Mouse (Mus musculus) kidney, embryonic 16.5 days (tissue): Measurements from ENCODE around the gene Arhgap35. TPM values are rescaled to one million over a fixed set of nuclear protein-coding genes. Genes with fewer than 3 reads are reported as not detected.

Experiments used
- ATAC-seq: fragments of 200-750 bp; cut with Nextera tagmentation; 2 replicates; pipeline ENCODE4 v1.8.0; 2017; ENCODE audit warnings: moderate TSS enrichment; ENCODE audit not compliant: low FRiP score, low TSS enrichment
- H3K27ac ChIP-seq: fragments of 300-500 bp; sonication (generic); 2 replicates; pipeline ENCODE4 v1.5.1; 2014; ENCODE audit warnings: low read length
- H3K27me3 ChIP-seq: fragments of 300-500 bp; sonication (generic); 2 replicates; pipeline ENCODE4 v1.6.1; 2014; ENCODE audit warnings: low read length, control low read depth, mixed read lengths; ENCODE audit not compliant: insufficient read depth
- H3K36me3 ChIP-seq: fragments of 300-500 bp; sonication (generic); 2 replicates; pipeline ENCODE4 v1.6.1; 2014; ENCODE audit warnings: low read length, control low read depth, mixed read lengths; ENCODE audit not compliant: insufficient read depth
- H3K4me1 ChIP-seq: fragments of 300-500 bp; sonication (generic); 2 replicates; pipeline ENCODE4 v1.6.1; 2014; ENCODE audit warnings: low read length, control low read depth, mixed read lengths; ENCODE audit not compliant: insufficient read depth
- H3K4me2 ChIP-seq: fragments of 300-500 bp; sonication (generic); replicated peaks from 2 replicates; pipeline ENCODE4 v1.6.1; 2014; ENCODE audit warnings: low read depth, low read length
- H3K4me3 ChIP-seq: fragments of 300-500 bp; sonication (generic); 2 replicates; pipeline ENCODE4 v1.5.1; 2014; ENCODE audit warnings: mild to moderate bottlenecking, low read length
- H3K9ac ChIP-seq: fragments of 300-500 bp; sonication (generic); replicated peaks from 2 replicates; pipeline ENCODE4 v1.6.1; 2014; ENCODE audit warnings: low read length
- H3K9me3 ChIP-seq: fragments of 300-500 bp; sonication (generic); 2 replicates; pipeline ENCODE4 v1.6.1; 2016; ENCODE audit warnings: low read length, control low read depth
- WGBS: fragments of 180-500 bp; shearing (Covaris S2); extraction: QIAGEN DNeasy Blood & Tissue Kit; methylation state at CpG from one replicate; pipeline ENCODE4 v1.1.7; 2014; 5-methylcytosine and 5-hydroxymethylcytosine counted together
- polyA plus RNA-seq: library from polyadenylated mRNA; unstranded; fragments of >200 nt; fragmentation: Nextera tagmentation; extraction: Ambion mirVana; gene quantifications from 2 replicates; pipeline ENCODE4 v1.2.1, GENCODE M21; 2015

Arhgap35 gene
- polyA plus RNA-seq, 1 experiment from 2014 or later = 17.3 TPM

DNA sequence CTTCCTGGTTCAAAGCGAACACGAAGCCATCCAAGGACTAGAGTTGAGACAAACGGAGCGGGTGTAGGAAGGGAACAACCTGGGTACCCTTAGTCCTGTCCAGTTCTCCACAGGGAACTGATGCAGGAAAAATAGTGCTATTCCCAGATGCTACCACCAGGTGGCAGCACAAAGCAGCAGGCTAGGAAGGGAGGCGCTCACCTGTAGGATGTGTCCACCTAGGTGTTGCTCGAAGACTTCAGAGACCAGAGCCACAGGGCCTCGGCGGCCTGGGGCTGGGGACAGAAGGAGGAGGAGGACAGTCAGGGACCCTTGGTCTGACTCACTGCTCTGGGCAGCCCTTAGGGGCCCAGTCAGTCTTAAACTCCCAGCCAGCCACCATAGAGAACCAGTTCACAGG, 149.6 kb downstream of the Arhgap35 start:
- Histone ChIP-seq H3K9me3 (no peaks in the 10 kb centered on the region), H3K4me2 (no peak overlapping the region), H3K36me3 (no peaks in the 10 kb centered on the region), H3K27me3 (peaks cover 4% of the 10 kb centered on the region; the same call in 1 of the 2 replicates), H3K9ac (no peak overlapping the region), H3K27ac (no peak overlapping the region), H3K4me1 (no peaks in the 10 kb centered on the region), H3K4me3 (no peak overlapping the region)
- no peak; the same call in 1 of the 2 replicates for ATAC-seq
- 10% methylated on average over 8 of the region's 8 CpGs for WGBS

DNA sequence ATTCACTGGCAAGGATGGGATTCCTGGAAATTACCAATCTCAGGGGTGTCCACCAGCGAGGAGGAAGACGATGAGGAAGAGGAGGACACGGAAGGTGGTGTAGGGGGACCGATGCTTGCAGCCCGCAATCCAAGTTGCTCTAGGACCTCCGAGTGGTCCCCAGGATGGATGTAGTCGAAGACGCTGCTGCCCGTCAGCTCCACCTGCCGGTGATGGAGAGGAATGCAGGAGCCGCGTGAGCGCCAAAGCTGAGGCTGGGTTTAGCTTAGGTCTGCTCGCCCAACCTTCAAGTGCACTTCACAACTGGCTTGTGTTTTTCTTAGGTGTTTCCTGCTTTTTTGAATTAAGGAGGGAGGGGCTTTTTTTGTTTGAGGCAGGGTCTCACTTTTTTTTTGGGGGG, 151.6 kb downstream of the Arhgap35 start:
- peaks cover 4% of the 10 kb centered on the region; the same call in 1 of the 2 replicates for H3K27me3 ChIP-seq
- H3K4me1 ChIP-seq = no peaks in the 10 kb centered on the region
- ATAC-seq = 0 out of 2 replicates have a peak, but pooled peaks have one; percentile 67
- H3K36me3 ChIP-seq = no peaks in the 10 kb centered on the region
- H3K9me3 ChIP-seq = no peaks in the 10 kb centered on the region
- no peak overlapping the region for H3K9ac ChIP-seq
- no peak overlapping the region for H3K4me3 ChIP-seq
- 2% methylated on average over 14 of the region's 14 CpGs for WGBS
- no peak overlapping the region for H3K27ac ChIP-seq
- no peak overlapping the region for H3K4me2 ChIP-seq

DNA sequence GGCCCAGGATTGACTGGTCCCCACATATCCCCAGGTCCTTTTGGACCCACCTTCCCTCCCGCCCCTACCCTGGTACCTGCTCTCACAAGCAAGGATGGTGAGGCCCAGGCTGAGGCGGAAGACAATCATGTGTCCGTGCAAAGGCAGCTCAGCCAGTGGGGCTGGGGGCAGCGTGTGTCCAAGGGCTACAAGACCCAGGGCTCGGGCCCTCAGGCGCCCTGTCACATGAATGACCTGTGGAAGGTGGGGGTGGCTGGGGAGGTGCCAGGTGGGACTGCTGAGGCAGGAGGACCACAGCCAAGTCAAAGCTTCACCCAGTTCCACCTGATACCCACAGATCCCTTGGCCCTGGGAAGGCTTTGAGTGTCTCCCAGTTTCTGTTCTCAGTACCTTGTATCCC, 153.1 kb downstream of the Arhgap35 start:
- Histone ChIP-seq H3K27me3 (peaks cover 4% of the 10 kb centered on the region; the same call in 1 of the 2 replicates), H3K9me3 (no peaks in the 10 kb centered on the region), H3K4me2 (no peak overlapping the region), H3K27ac (no peak overlapping the region), H3K9ac (no peak overlapping the region), H3K4me1 (no peaks in the 10 kb centered on the region), H3K4me3 (no peak overlapping the region), H3K36me3 (no peaks in the 10 kb centered on the region; the same call in 1 of the 2 replicates)
- 87% methylated on average over 6 of the region's 6 CpGs for WGBS
- ATAC-seq = no peak

DNA sequence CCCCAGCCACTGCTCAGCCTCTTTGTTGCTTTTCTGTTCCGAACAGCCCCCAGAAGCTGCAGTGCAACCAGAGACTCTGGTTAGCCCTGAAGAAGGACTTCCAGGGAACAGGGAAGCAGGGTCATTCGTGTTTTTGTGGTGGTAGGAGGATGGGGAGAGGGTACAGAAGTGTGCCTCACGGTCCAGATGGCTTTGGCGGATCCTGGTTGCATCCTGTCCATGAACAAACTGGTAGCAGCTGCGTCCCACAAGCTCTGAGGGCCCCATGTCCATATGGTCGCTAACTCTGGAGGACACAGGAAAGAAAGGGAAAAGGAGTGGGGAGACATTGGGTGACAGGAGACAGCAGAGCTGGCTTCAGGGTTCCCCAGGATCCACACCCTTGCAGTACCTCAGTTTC, 153.6 kb downstream of the Arhgap35 start:
- Histone ChIP-seq H3K4me1 (no peaks in the 10 kb centered on the region), H3K27me3 (peaks cover 4% of the 10 kb centered on the region; the same call in 1 of the 2 replicates), H3K4me3 (no peak overlapping the region), H3K27ac (no peak overlapping the region), H3K9ac (no peak overlapping the region), H3K36me3 (peaks cover 4% of the 10 kb centered on the region; the same call in 1 of the 2 replicates), H3K9me3 (no peaks in the 10 kb centered on the region), H3K4me2 (no peak overlapping the region)
- WGBS = 49% methylated on average over 6 of the region's 6 CpGs
- no peak for ATAC-seq

DNA sequence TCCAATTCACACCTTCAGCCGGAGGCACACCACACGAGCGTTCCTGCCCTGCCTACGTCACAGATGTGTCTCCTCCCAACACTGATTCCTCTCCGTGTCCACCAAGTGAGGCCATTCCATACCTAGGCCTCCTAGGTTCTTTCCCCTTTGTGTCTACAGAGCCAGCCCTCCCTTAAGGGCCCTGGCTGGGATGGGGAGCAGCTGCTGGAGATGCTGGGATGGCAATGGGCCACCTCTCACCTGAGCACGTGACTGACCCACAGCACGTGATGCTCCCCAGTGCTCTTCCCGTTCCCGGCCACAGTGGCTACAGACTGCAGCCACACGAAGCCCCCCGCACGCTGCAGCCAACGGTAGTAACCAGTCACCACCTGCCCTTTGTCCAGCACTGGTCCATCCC, 154.2 kb downstream of the Arhgap35 start:
- no peak overlapping the region for H3K4me3 ChIP-seq
- H3K27me3 ChIP-seq = peaks cover 4% of the 10 kb centered on the region; the same call in 1 of the 2 replicates
- H3K36me3 ChIP-seq = peaks cover 7% of the 10 kb centered on the region; the same call in 1 of the 2 replicates
- no peak overlapping the region for H3K4me2 ChIP-seq
- ATAC-seq = no peak
- H3K9ac ChIP-seq = no peak overlapping the region
- no peaks in the 10 kb centered on the region for H3K9me3 ChIP-seq
- 38% methylated on average over 13 of the region's 13 CpGs for WGBS
- H3K4me1 ChIP-seq = no peaks in the 10 kb centered on the region
- no peak overlapping the region for H3K27ac ChIP-seq

DNA sequence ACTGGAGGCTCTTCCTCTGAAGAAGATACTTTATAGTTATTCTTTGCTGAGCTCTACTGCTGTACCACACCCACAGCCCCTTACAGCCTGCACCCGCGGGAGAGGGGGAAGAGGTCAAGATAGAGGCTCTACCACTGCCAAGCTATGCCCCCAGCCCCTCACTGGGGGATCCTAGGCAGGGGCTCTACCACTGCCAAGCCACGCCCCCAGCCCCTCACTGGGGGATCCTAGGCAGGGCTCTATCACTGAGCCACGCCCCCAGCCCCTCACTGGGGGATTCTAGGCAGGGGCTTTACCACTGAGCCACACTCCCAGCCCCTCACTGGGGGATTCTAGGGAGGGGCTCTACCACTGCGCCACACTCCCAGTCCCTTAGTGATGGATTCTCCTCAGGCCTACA, 158.5 kb downstream of the Arhgap35 start:
- H3K9me3 ChIP-seq = no peaks in the 10 kb centered on the region
- peaks cover 6% of the 10 kb centered on the region for H3K4me1 ChIP-seq
- H3K4me3 ChIP-seq = no peak overlapping the region
- peaks cover 12% of the 10 kb centered on the region; the same call in 1 of the 2 replicates for H3K36me3 ChIP-seq
- H3K27me3 ChIP-seq = peaks cover 4% of the 10 kb centered on the region; the same call in 1 of the 2 replicates
- H3K27ac ChIP-seq = no peak overlapping the region
- H3K9ac ChIP-seq = no peak overlapping the region
- no peak for ATAC-seq
- no peak overlapping the region for H3K4me2 ChIP-seq
- 90% methylated on average over 5 of the region's 5 CpGs for WGBS

DNA sequence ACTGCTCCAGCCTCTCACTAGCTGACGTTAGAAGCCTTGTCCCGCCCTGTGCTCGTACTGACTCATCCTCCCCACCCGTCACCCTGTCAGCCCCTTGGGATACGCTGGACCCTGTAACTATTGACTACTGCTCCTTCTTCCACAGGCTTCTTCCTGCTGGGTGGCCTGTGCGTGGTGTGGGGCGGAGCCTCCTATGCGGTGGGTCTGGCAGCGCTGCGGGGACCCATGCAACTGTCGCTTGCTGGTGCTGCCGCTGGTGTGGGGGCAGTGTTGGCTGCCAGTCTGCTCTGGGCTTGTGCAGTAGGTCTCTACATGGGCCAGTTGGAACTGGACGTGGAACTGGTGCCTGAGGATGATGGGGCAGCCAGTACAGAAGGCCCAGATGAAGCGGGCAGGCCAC, 159.8 kb downstream of the Arhgap35 start:
- Histone ChIP-seq H3K9ac (no peak overlapping the region), H3K27ac (no peak overlapping the region), H3K4me1 (peaks cover 6% of the 10 kb centered on the region), H3K4me3 (no peak overlapping the region), H3K4me2 (no peak overlapping the region), H3K27me3 (no peaks in the 10 kb centered on the region), H3K36me3 (peaks cover 12% of the 10 kb centered on the region; the same call in 1 of the 2 replicates), H3K9me3 (no peaks in the 10 kb centered on the region)
- WGBS = 95% methylated on average over 14 of the region's 14 CpGs
- ATAC-seq = no peak

DNA sequence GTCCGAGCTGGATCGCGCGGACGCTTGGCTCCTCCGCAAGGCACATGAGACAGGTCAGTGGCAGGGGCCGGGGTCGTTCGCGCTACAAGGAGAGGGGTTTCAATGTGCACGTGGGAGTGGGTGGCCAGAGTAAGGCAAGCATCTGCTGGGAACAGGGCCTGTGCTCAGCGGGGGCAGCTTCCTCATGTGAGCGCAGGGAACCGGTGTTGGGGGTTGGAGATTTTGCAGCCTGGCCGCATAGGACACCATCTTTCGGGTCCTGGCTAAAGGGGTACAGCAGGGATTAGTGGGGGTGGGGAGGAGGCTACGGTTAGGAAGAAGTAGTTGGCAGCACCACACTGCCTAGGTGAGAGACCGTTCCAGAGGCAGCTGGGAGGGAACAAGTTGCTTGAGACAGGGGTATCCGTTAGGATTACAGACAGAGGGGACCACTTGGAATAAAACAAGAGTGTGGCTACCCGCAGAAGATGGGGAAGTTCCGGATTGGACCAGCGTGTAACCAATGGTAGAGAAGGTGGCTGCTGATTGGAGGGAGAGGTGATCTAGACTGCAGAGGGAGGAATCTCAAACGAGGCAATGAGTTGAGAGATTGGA, 161.6 kb downstream of the Arhgap35 start:
- no peaks in the 10 kb centered on the region for H3K27me3 ChIP-seq
- H3K9ac ChIP-seq = peak overlapping the region; percentile 76
- H3K4me3 ChIP-seq = peak overlapping the region; percentile 88
- H3K9me3 ChIP-seq = no peaks in the 10 kb centered on the region
- H3K4me2 ChIP-seq = peak overlapping the region; percentile 90
- peak; percentile 60 for ATAC-seq
- peaks cover 6% of the 10 kb centered on the region for H3K4me1 ChIP-seq
- under 1% methylated on average over 23 of the region's 23 CpGs for WGBS
- H3K36me3 ChIP-seq = peaks cover 12% of the 10 kb centered on the region; the same call in 1 of the 2 replicates
- no peak overlapping the region; the same call in 1 of the 2 replicates for H3K27ac ChIP-seq

DNA sequence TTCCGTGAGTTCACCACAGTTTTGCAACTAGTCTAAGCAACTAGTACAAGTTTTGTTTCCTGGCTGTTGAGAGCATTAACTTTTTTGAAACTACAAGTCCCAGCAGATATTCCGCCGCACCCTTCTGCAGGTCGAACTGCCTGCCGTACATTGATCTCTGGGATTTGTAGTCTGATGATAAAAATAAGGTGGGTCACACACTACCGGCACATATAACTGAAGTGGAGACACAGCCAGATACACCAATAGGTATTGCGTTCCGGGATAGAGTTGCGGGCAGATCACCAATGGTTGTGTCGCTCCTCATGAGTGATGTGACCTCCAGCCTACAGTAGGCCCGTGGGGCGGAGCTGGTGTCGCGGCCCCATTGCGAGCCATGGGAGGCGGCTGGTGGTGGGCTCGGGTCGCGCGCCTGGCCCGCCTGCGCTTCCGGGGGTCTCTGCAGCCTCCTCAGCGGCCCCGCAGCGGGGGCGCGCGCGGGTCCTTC, 162.2 kb downstream of the Arhgap35 start, which contains the start of gene Tmem160:
Tmem160 (plus strand) TSS at position 193 of the 487 bp plus-strand sequence.
- peaks cover 12% of the 10 kb centered on the region; the same call in 1 of the 2 replicates for H3K36me3 ChIP-seq
- no peaks in the 10 kb centered on the region for H3K27me3 ChIP-seq
- H3K27ac ChIP-seq = no peak within 1 kb of the TSS; the same call in 1 of the 2 replicates
- H3K4me2 ChIP-seq = peak within 1 kb of the TSS; percentile 90
- H3K9me3 ChIP-seq = no peaks in the 10 kb centered on the region
- peak; percentile 100 for ATAC-seq
- peaks cover 6% of the 10 kb centered on the region for H3K4me1 ChIP-seq
- WGBS = 1% methylated on average over 30 of the region's 30 CpGs
- peak within 1 kb of the TSS; percentile 76 for H3K9ac ChIP-seq
- H3K4me3 ChIP-seq = peak within 1 kb of the TSS; percentile 88

DNA sequence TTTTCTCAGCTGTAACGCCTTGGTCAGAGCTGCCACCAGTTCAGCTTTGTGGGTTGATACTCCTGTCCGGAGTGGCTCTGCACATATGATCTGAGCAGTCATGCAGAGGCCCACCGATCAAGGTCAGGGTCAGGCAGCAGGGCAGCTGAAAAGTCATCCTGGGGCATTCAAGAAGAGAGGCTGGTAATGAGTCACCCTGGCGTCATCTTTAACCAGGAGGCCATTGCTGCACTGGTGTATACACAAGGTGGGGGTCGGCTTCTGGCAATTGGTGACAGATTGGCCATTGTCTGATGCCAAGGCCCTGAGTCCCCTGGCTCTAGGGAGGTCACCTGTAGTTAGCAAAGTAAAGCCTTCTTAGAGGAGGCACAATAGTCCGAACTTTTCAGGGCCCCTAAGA, 163.1 kb downstream of the Arhgap35 start:
- H3K9me3 ChIP-seq = no peaks in the 10 kb centered on the region
- WGBS = 82% methylated on average over 6 of the region's 6 CpGs

More for the DNA sequence above, 163.1 kb downstream of the Arhgap35 start:
- no peak overlapping the region for H3K9ac ChIP-seq
- H3K27me3 ChIP-seq = no peaks in the 10 kb centered on the region
- H3K36me3 ChIP-seq = peaks cover 12% of the 10 kb centered on the region; the same call in 1 of the 2 replicates
- H3K27ac ChIP-seq = no peak overlapping the region
- no peak overlapping the region for H3K4me2 ChIP-seq
- H3K4me1 ChIP-seq = peaks cover 6% of the 10 kb centered on the region
- ATAC-seq = no peak
- H3K4me3 ChIP-seq = no peak overlapping the region
